Mouse (Mus musculus) lung, embryonic 15.5 days (tissue): ENCODE measurements around the gene Nfia. TPM values are rescaled to one million over a fixed set of nuclear protein-coding genes. Genes with fewer than 3 reads are reported as not detected.

Experiments
- ATAC-seq: fragments of 200-750 bp; cut with Nextera tagmentation; 2 replicates; pipeline ENCODE4 v1.8.0; 2017; ENCODE audit warnings: moderate number of reproducible peaks, borderline replicate concordance; ENCODE audit not compliant: low FRiP score, low TSS enrichment; ENCODE audit errors: extremely low read depth
- H3K27ac ChIP-seq: fragments of 300-500 bp; sonication (generic); 2 replicates; pipeline ENCODE4 v1.5.1; 2015; ENCODE audit warnings: moderate library complexity, mild to moderate bottlenecking, inconsistent platforms
- H3K27me3 ChIP-seq: fragments of 300-500 bp; sonication (generic); 2 replicates; pipeline ENCODE4 v1.6.1; 2015; ENCODE audit warnings: inconsistent platforms
- H3K36me3 ChIP-seq: fragments of 300-500 bp; sonication (generic); 2 replicates; pipeline ENCODE4 v1.6.1; 2015; ENCODE audit warnings: inconsistent platforms
- H3K4me1 ChIP-seq: fragments of 300-500 bp; sonication (generic); 2 replicates; pipeline ENCODE4 v1.6.1; 2015; ENCODE audit warnings: inconsistent platforms
- H3K4me2 ChIP-seq: fragments of 300-500 bp; sonication (generic); 2 replicates; pipeline ENCODE4 v1.6.1; 2015; ENCODE audit warnings: inconsistent platforms, mild to moderate bottlenecking, moderate library complexity
- H3K4me3 ChIP-seq: fragments of 300-500 bp; sonication (generic); 2 replicates; pipeline ENCODE4 v1.5.1; 2015; ENCODE audit warnings: mild to moderate bottlenecking, inconsistent platforms
- H3K9ac ChIP-seq: fragments of 300-500 bp; sonication (generic); 2 replicates; pipeline ENCODE4 v1.6.1; 2015; ENCODE audit warnings: inconsistent platforms
- H3K9me3 ChIP-seq: fragments of 300-500 bp; sonication (generic); 2 replicates; pipeline ENCODE4 v1.6.1; 2016; ENCODE audit warnings: inconsistent platforms
- WGBS: fragments of 180-500 bp; shearing (Covaris S2); methylation state at CpG from one replicate; pipeline ENCODE4 v1.1.7; 2015; 5-methylcytosine and 5-hydroxymethylcytosine counted together
- polyA plus RNA-seq: library from polyadenylated mRNA; unstranded; fragments of >200 nt; fragmentation: Nextera tagmentation; extraction: Ambion mirVana; gene quantifications from 2 replicates; pipeline ENCODE4 v1.2.1, GENCODE M21; 2015

The Nfia gene
- polyA plus RNA-seq, 1 experiment from 2014 or later: 50.2 TPM

GRCm38 (mm10) chr4:98107936-98108675 is 335.6 kb downstream of the Nfia start:
- H3K4me2 ChIP-seq: peak overlapping the region; percentile 8; the same call in 1 of the 2 replicates
- peaks cover 42% of the 10 kb centered on the region for H3K4me1 ChIP-seq
- no peaks in the 10 kb centered on the region; the same call in 1 of the 2 replicates for H3K36me3 ChIP-seq

GRCm38 (mm10) chr4:98108676-98109016 is 336.1 kb downstream of the Nfia start:
- H3K4me3 ChIP-seq: no peak overlapping the region
- peak; percentile 79; the same call in 1 of the 2 replicates for ATAC-seq
- H3K4me1 ChIP-seq: peaks cover 42% of the 10 kb centered on the region
- H3K9me3 ChIP-seq: no peaks in the 10 kb centered on the region
- H3K4me2 ChIP-seq: peak overlapping the region; percentile 8; the same call in 1 of the 2 replicates
- WGBS: 20% methylated on average over 4 of the region's 4 CpGs
- H3K27ac ChIP-seq: peak overlapping the region; percentile 89
- no peak overlapping the region for H3K9ac ChIP-seq
- H3K36me3 ChIP-seq: no peaks in the 10 kb centered on the region; the same call in 1 of the 2 replicates
- H3K27me3 ChIP-seq: no peaks in the 10 kb centered on the region

More at GRCm38 (mm10) chr4:98107936-98108675, 335.6 kb downstream of the Nfia start:
- 15% methylated on average over 9 of the region's 9 CpGs for WGBS
- no peak overlapping the region for H3K4me3 ChIP-seq
- H3K9ac ChIP-seq: no peak overlapping the region
- no peaks in the 10 kb centered on the region for H3K9me3 ChIP-seq
- peak overlapping the region; percentile 89 for H3K27ac ChIP-seq
- H3K27me3 ChIP-seq: no peaks in the 10 kb centered on the region
- ATAC-seq: no peak

- Histone ChIP-seq H3K4me2 (peak overlapping the region; percentile 8; the same call in 1 of the 2 replicates), H3K9me3 (no peaks in the 10 kb centered on the region), H3K4me3 (no peak overlapping the region), H3K27ac (peak overlapping the region; percentile 89), H3K4me1 (peaks cover 42% of the 10 kb centered on the region), H3K36me3 (no peaks in the 10 kb centered on the region; the same call in 1 of the 2 replicates), H3K9ac (no peak overlapping the region), H3K27me3 (no peaks in the 10 kb centered on the region)
- WGBS: 14% methylated on average over 7 of the region's 7 CpGs
- peak; percentile 68; the same call in 1 of the 2 replicates for ATAC-seq
These were observed 336.5 kb downstream of the Nfia start for GRCm38 (mm10) chr4:98109064-98109463.

GRCm38 (mm10) chr4:98109911-98110310 is 337.4 kb downstream of the Nfia start:
- H3K36me3 ChIP-seq: no peaks in the 10 kb centered on the region; the same call in 1 of the 2 replicates
- no peak overlapping the region for H3K9ac ChIP-seq
- no peaks in the 10 kb centered on the region for H3K9me3 ChIP-seq
- 88% methylated on average over 4 of the region's 4 CpGs for WGBS
- no peak overlapping the region for H3K4me3 ChIP-seq
- no peaks in the 10 kb centered on the region for H3K27me3 ChIP-seq
- no peak overlapping the region for H3K27ac ChIP-seq
- H3K4me1 ChIP-seq: peaks cover 42% of the 10 kb centered on the region
- ATAC-seq: no peak
- H3K4me2 ChIP-seq: no peak overlapping the region

- Histone ChIP-seq H3K4me2 (no peak overlapping the region), H3K9ac (no peak overlapping the region), H3K27me3 (no peaks in the 10 kb centered on the region), H3K4me1 (peaks cover 8% of the 10 kb centered on the region; the same call in 1 of the 2 replicates), H3K9me3 (no peaks in the 10 kb centered on the region), H3K36me3 (no peaks in the 10 kb centered on the region; the same call in 1 of the 2 replicates), H3K27ac (no peak overlapping the region), H3K4me3 (no peak overlapping the region)
- 83% methylated on average over 10 of the region's 10 CpGs for WGBS
- ATAC-seq: no peak
These were observed 340.9 kb downstream of the Nfia start for GRCm38 (mm10) chr4:98113289-98114024.

- H3K4me1 ChIP-seq: no peaks in the 10 kb centered on the region; the same call in 1 of the 2 replicates
- no peaks in the 10 kb centered on the region; the same call in 1 of the 2 replicates for H3K36me3 ChIP-seq
- no peak overlapping the region for H3K4me3 ChIP-seq
- no peaks in the 10 kb centered on the region for H3K27me3 ChIP-seq
- H3K9ac ChIP-seq: no peak overlapping the region
- no peak for ATAC-seq
- 64% methylated on average over 2 of the region's 2 CpGs for WGBS
- H3K4me2 ChIP-seq: no peak overlapping the region
- no peak overlapping the region for H3K27ac ChIP-seq
- no peaks in the 10 kb centered on the region for H3K9me3 ChIP-seq
These were observed 342.4 kb downstream of the Nfia start for GRCm38 (mm10) chr4:98114966-98115365.

- no peak overlapping the region for H3K27ac ChIP-seq
- ATAC-seq: no peak
- no peak overlapping the region for H3K9ac ChIP-seq
- H3K4me1 ChIP-seq: no peaks in the 10 kb centered on the region
- no peak overlapping the region for H3K4me2 ChIP-seq
- no peaks in the 10 kb centered on the region; the same call in 1 of the 2 replicates for H3K36me3 ChIP-seq
- no peak overlapping the region for H3K4me3 ChIP-seq
- 93% methylated on average over 4 of the region's 4 CpGs for WGBS
- no peaks in the 10 kb centered on the region for H3K9me3 ChIP-seq
- no peaks in the 10 kb centered on the region for H3K27me3 ChIP-seq
These were observed 342.9 kb downstream of the Nfia start for GRCm38 (mm10) chr4:98115401-98115800.

- ATAC-seq: no peak
- H3K4me2 ChIP-seq: no peak overlapping the region
These were observed 343.5 kb downstream of the Nfia start for GRCm38 (mm10) chr4:98116046-98116445.

GRCm38 (mm10) chr4:98118126-98118525 is 345.6 kb downstream of the Nfia start:
- H3K4me3 ChIP-seq: no peak overlapping the region
- ATAC-seq: no peak
- no peaks in the 10 kb centered on the region for H3K9me3 ChIP-seq
- H3K4me2 ChIP-seq: no peak overlapping the region
- H3K27ac ChIP-seq: no peak overlapping the region
- no peaks in the 10 kb centered on the region for H3K27me3 ChIP-seq
- no peak overlapping the region for H3K9ac ChIP-seq
- no peaks in the 10 kb centered on the region for H3K4me1 ChIP-seq
- 61% methylated on average over 3 of the region's 3 CpGs for WGBS
- H3K36me3 ChIP-seq: no peaks in the 10 kb centered on the region

More at GRCm38 (mm10) chr4:98116046-98116445, 343.5 kb downstream of the Nfia start:
- no peaks in the 10 kb centered on the region for H3K27me3 ChIP-seq
- H3K9me3 ChIP-seq: no peaks in the 10 kb centered on the region
- WGBS: 89% methylated on average over 7 of the region's 7 CpGs
- no peak overlapping the region for H3K4me3 ChIP-seq
- H3K9ac ChIP-seq: no peak overlapping the region
- no peak overlapping the region for H3K27ac ChIP-seq
- H3K36me3 ChIP-seq: no peaks in the 10 kb centered on the region
- no peaks in the 10 kb centered on the region for H3K4me1 ChIP-seq

- 73% methylated on average over 10 of the region's 10 CpGs for WGBS
- no peak overlapping the region for H3K27ac ChIP-seq
- no peaks in the 10 kb centered on the region for H3K27me3 ChIP-seq
These were observed 346.5 kb downstream of the Nfia start for GRCm38 (mm10) chr4:98118761-98119675.

GRCm38 (mm10) chr4:98119949-98120531 is 347.5 kb downstream of the Nfia start:
- Histone ChIP-seq H3K27me3 (no peaks in the 10 kb centered on the region), H3K36me3 (no peaks in the 10 kb centered on the region), H3K4me2 (no peak overlapping the region), H3K9me3 (no peaks in the 10 kb centered on the region), H3K9ac (no peak overlapping the region), H3K4me1 (no peaks in the 10 kb centered on the region), H3K27ac (no peak overlapping the region), H3K4me3 (no peak overlapping the region)
- 80% methylated on average over 3 of the region's 3 CpGs for WGBS
- no peak for ATAC-seq

More at GRCm38 (mm10) chr4:98118761-98119675, 346.5 kb downstream of the Nfia start:
- H3K36me3 ChIP-seq: no peaks in the 10 kb centered on the region
- H3K4me1 ChIP-seq: no peaks in the 10 kb centered on the region
- no peak overlapping the region for H3K4me2 ChIP-seq
- no peak for ATAC-seq
- no peak overlapping the region for H3K4me3 ChIP-seq
- no peak overlapping the region for H3K9ac ChIP-seq
- no peaks in the 10 kb centered on the region for H3K9me3 ChIP-seq
